Mouse (Mus musculus) heart, postnatal 0 days (tissue): Measurements from ENCODE around the gene Slx4. TPM values are rescaled to one million over a fixed set of nuclear protein-coding genes. Genes with fewer than 3 reads are reported as not detected.
"Not testable (repeated sequence)": the region's sequence is repeated elsewhere in the genome, so short reads cannot be mapped to it uniquely, and the experiment has no call there.

Experiments
- ATAC-seq: fragments of 200-750 bp; cut with Nextera tagmentation; 2 replicates; pipeline ENCODE4 v1.8.0; 2017; ENCODE audit warnings: low read depth, moderate number of reproducible peaks, moderate library complexity; ENCODE audit not compliant: insufficient read depth
- DNase-seq: peaks from one replicate; pipeline ENCODE4 v3.0.0-alpha.2; 2016; ENCODE audit warnings: low spot score
- H3K27ac ChIP-seq: fragments of 300-500 bp; sonication (generic); 2 replicates; pipeline ENCODE4 v1.5.1; 2014; ENCODE audit warnings: low read depth, mild to moderate bottlenecking
- H3K27me3 ChIP-seq: fragments of 300-500 bp; sonication (generic); 2 replicates; pipeline ENCODE4 v1.6.1; 2014; ENCODE audit warnings: low read length, mixed read lengths; ENCODE audit not compliant: control insufficient read depth, insufficient read depth
- H3K36me3 ChIP-seq: fragments of 300-500 bp; sonication (generic); replicated peaks from 2 replicates; pipeline ENCODE4 v1.6.1; 2014; ENCODE audit warnings: low read length, mixed read lengths; ENCODE audit not compliant: control insufficient read depth, insufficient read depth
- H3K4me1 ChIP-seq: fragments of 300-500 bp; sonication (generic); 2 replicates; pipeline ENCODE4 v1.6.1; 2014; ENCODE audit warnings: antibody characterized with exemption; ENCODE audit not compliant: control insufficient read depth, insufficient read depth
- H3K4me2 ChIP-seq: fragments of 300-500 bp; sonication (generic); 2 replicates; pipeline ENCODE4 v1.6.1; 2014; ENCODE audit warnings: low read depth, mild to moderate bottlenecking, low read length, moderate library complexity
- H3K4me3 ChIP-seq: fragments of 300-500 bp; sonication (generic); 2 replicates; pipeline ENCODE4 v1.5.1; 2014; ENCODE audit warnings: low read depth, low read length
- H3K9ac ChIP-seq: fragments of 300-500 bp; sonication (generic); replicated peaks from 2 replicates; pipeline ENCODE4 v1.6.1; 2014; ENCODE audit warnings: low read depth, low read length, mixed read lengths
- H3K9me3 ChIP-seq: fragments of 300-500 bp; sonication (generic); replicated peaks from 2 replicates; pipeline ENCODE4 v1.6.1; 2016; ENCODE audit warnings: low read length; ENCODE audit not compliant: control insufficient read depth
- CTCF ChIP-seq: IDR thresholded peaks from 2 replicates; pipeline ENCODE4 v1.5.1; 2016; ENCODE audit warnings: antibody characterized with exemption, control low read depth, low read depth
- EP300 ChIP-seq: IDR thresholded peaks from 2 replicates; pipeline ENCODE4 v1.6.1; 2016; ENCODE audit warnings: antibody characterized with exemption, low read depth
- WGBS: fragments of 180-500 bp; shearing (Covaris S2); extraction: QIAGEN DNeasy Blood & Tissue Kit; methylation state at CpG from one replicate; pipeline ENCODE4 v1.1.7; 2014; 5-methylcytosine and 5-hydroxymethylcytosine counted together
- polyA plus RNA-seq: library from polyadenylated mRNA; unstranded; fragments of >200 nt; fragmentation: Nextera tagmentation; extraction: Ambion mirVana; gene quantifications from 2 replicates; pipeline ENCODE4 v1.2.1, GENCODE M21; 2015
- total RNA-seq: library from RNA; depleted of rRNA; stranded (reverse); fragments of >200 nt; gene quantifications from 2 replicates; pipeline ENCODE4 v1.2.3, GENCODE M21; 2014; ENCODE audit warnings: low replicate concordance

Slx4 gene
- total and polyA plus RNA-seq, 2 experiments from 2014 or later = 3.0 to 4.4 TPM

DNA sequence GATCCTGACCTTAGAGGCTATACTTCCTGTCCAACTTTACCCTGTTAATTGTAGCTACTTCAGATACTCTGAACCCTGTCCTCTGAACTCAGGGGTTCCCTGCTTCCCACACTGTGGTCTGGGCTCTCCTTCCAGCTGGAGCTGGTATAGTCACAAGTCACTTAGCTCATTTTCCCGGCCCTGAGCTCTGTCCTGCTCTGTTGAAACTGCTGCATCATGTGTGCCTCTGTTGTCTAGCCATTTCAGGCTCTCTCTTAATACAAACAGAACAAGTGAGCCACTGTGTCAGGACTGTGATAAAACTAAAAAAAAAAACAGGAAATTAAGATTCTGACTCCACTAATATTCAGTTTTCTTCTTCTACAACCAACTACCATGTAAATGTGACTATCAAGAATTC, 23.1 kb upstream of the Slx4 start:
- Histone ChIP-seq H3K4me1 (no peaks in the 10 kb centered on the region), H3K9me3 (no peaks in the 10 kb centered on the region), H3K27me3 (no peaks in the 10 kb centered on the region), H3K4me2 (no peak overlapping the region), H3K4me3 (no peak overlapping the region), H3K27ac (no peak overlapping the region), H3K36me3 (no peaks in the 10 kb centered on the region), H3K9ac (no peak overlapping the region)
- TF ChIP-seq CTCF = no peak
- TF ChIP-seq EP300 = no peak
- no peak for DNase-seq
- 52% methylated on average over 1 of the region's 1 CpGs for WGBS
- ATAC-seq = no peak

DNA sequence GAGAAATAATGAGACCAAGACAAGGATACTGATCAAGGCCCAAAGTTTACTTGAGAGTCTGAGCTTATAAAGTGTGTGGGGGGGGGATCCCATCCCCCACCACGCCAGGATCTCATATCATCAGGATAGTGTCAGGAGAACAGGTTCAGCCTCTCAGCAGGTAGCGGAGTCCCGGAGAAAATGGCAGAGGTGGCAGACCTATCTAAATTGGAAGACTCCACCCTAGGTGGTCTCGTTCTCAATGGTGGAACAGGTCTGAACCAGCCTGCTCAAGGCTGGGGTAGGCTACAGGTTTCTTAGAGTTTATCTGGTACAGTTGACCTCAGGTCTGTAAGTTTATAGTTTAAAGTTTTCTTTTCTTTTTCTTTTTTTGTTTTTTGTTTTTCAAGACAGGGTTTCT, 19.1 kb upstream of the Slx4 start:
- TF ChIP-seq CTCF (no peak), EP300 (no peak)
- Histone ChIP-seq H3K27me3 (no peaks in the 10 kb centered on the region), H3K9ac (no peak overlapping the region), H3K4me1 (no peaks in the 10 kb centered on the region), H3K9me3 (no peaks in the 10 kb centered on the region), H3K36me3 (no peaks in the 10 kb centered on the region), H3K4me3 (no peak overlapping the region), H3K27ac (no peak overlapping the region), H3K4me2 (no peak overlapping the region)
- ATAC-seq = no peak
- DNase-seq = no peak
- 62% methylated on average over 4 of the region's 4 CpGs for WGBS

DNA sequence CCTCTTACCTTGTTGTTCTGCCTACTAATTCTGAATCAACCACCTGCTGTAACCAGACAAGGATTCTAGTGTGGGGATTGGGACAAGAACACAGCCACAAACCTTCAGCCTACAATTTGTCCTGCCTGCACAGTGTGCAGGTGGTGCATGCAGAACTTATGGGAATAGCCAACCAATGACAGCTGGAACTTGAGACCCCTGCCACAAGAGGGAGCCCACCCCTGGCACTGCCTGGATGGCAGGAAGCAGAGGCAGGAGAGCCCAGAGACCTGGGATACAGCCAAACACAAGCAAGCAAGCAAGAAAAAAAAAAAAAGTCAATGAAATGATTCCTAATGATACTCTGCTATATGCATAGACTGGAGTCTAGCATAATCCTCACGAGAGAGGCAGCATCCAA, 17.7 kb upstream of the Slx4 start:
- no peak overlapping the region for H3K9ac ChIP-seq
- H3K27me3 ChIP-seq = no peaks in the 10 kb centered on the region
- no peak overlapping the region for H3K4me3 ChIP-seq
- no peak overlapping the region for H3K27ac ChIP-seq
- no peak overlapping the region for H3K4me2 ChIP-seq
- 93% methylated on average over 1 of the region's 1 CpGs for WGBS
- no peak for TF ChIP-seq CTCF
- no peak for TF ChIP-seq EP300
- ATAC-seq (no peak), DNase-seq (no peak)
- H3K4me1 ChIP-seq = no peaks in the 10 kb centered on the region
- H3K9me3 ChIP-seq = no peaks in the 10 kb centered on the region
- H3K36me3 ChIP-seq = no peaks in the 10 kb centered on the region

DNA sequence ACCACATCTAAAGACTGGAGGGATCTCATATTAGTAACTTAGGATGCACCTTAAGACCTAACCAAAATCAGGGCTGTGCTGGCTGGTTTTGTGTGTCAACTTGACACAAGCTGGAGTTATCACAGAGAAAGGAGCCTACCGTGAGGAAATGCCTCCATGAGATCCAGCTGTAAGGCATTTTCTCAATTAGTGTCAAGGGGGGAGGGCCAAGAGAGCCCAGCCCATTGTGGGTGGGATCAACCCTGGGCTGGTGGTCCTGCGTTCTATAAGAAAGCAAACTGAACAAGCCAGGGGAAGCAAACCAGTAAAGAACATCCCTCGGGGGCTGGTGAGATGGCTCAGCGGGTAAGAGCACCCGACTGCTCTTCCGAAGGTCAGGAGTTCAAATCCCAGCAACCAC, 13.9 kb upstream of the Slx4 start:
- H3K9me3 ChIP-seq, H3K9ac ChIP-seq, H3K4me2 ChIP-seq, DNase-seq, ATAC-seq, H3K27ac ChIP-seq, H3K36me3 ChIP-seq, H3K4me3 ChIP-seq, H3K4me1 ChIP-seq, H3K27me3 ChIP-seq: not testable (repeated sequence)
- WGBS = 76% methylated on average over 6 of the region's 6 CpGs

DNA sequence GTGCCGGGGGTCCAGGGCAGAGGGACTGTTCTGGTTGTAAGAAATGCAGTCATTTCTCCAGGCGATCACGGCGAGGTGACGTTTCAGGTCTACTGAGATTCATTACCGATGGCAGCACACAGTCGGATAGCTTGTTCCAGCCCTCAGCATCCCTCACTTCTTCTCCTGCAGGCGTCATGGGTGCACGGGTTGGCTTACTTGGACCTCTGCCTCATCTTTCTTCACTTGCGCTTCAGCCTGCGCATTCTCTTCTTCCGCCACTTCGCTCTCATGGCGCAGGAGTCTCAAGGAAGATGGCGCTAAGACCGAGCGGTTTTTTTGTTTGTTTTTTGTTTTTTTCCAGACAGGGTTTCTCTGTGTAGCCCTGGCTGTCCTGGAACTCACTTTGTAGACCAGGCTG, 13.2 kb upstream of the Slx4 start:
- H3K27me3 ChIP-seq, ATAC-seq, H3K36me3 ChIP-seq, H3K27ac ChIP-seq, H3K4me3 ChIP-seq, H3K4me2 ChIP-seq, H3K4me1 ChIP-seq, DNase-seq, H3K9ac ChIP-seq, H3K9me3 ChIP-seq: not testable (repeated sequence)
- 67% methylated on average over 17 of the region's 17 CpGs for WGBS

DNA sequence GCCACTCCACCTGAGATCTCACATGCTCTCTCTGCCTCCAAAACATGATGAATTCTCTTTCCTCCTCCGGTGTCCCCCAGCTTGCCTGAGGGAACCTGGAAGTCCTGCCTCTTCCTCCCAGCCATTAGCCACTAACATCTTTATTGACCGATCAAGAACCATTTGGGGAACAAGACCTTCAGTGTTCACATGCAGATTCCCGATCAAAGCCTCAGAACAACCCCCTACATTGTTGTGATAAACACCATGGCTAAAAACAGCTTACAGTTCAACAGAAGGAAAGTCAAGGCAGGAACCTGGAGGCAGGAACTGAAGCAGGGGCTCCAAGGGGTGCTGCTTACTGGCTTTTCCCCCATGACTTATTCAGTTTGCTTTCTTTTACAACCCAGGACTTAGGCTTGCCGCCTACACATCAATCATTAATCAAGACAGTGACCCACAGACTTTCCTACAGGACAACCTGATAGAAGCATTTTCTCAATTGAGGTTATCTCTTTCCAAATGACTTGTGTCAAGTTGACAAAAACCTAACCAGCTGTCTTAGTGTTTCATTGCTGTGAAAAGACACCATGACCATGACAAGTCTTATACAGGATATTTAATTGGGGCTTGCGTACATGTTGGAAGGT, 10.6 kb upstream of the Slx4 start:
- Histone ChIP-seq H3K4me3 (no peak overlapping the region), H3K36me3 (no peaks in the 10 kb centered on the region), H3K9ac (no peak overlapping the region), H3K27ac (no peak overlapping the region), H3K4me2 (no peak overlapping the region), H3K27me3 (no peaks in the 10 kb centered on the region), H3K9me3 (no peaks in the 10 kb centered on the region), H3K4me1 (no peaks in the 10 kb centered on the region)
- ATAC-seq (no peak), DNase-seq (no peak)
- TF ChIP-seq EP300 (no peak), CTCF (no peak)
- WGBS = 74% methylated on average over 5 of the region's 5 CpGs
